Mouse (Mus musculus) embryo, embryonic 9.5 days (tissue): ENCODE results near the gene Tgfbr3l.

ENCODE experiments used
- DNase-seq: peaks from one replicate; pipeline ENCODE4 v3.0.0-alpha.2; 2017; ENCODE audit errors: extremely low spot score

Tgfbr3l gene

DNA sequence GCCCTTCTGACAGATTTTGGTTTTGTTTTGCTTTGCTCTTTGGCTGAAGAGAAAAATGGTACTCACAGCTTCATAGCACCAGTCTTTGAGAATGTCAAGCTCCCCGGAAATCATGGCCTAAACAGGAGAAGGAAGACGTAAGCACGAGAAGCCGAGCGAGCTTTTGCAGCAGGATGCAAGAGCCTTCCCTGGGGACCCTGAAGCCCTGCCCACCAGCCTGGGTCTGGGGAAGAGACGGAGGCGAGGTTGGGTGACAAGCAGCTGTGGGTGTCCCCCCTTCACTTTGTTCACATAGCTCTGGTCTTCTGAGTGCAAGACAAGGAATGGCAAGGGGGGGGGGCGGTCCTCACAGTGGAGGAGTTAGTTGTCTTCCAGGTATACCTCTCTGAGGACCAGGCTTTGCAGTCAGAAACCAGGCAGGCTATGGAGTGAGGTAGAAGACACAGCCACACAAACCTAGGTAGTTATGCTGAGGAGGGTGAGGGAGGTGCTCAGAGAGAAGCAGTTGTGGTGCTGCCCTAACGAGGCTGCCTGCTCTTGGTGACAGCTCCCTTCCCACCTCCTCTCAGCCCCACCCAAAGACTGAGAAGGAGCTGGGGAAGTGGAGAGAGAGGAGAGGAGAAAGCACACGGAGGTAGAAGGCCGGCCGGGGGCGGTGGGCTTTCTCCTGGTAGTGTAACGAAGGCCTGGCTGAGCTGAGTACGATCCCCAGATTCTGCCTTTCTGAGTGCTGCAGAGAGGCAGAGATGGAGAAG, 17.3 kb downstream of the Tgfbr3l start:
- no peak for DNase-seq

DNA sequence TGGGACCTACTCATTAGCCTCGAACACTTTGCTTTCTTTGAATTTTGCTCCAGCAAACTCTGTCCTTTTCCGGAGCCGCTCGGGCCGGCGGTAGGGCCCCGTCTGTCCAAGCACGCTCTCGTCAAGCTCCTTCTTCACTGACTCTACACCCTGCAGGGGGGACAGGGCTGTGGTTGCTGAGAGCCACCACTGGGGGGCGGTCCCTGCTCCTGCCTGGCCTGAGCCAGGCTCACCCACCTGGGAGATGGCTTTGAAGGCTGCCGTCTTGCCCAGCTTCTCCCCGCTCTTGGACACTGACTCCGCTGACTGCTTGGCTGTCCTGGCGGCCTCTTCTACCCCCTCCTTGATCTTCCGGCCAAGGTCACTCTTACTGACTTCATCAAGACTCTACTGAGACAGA, 19.6 kb downstream of the Tgfbr3l start:
- DNase-seq, result no peak

DNA sequence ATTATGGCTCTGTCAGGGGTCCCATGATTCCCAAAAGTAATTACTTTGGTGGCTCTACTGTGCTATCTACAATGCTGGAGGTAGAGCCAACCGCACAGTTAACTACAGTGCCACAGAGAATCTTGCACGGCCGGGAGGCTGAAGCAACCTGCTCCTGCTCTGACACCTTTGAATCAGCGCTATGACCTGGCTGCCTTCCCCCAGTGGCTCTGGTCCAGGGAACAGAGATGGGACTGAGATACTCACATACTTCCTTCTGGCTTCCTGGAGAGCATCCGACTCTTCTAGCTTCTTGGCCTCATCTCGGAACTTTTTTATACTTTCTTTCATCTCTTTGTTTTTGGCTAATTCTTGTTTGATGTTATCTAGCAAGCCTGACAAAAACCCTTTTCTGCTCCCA, 21.6 kb downstream of the Tgfbr3l start:
- DNase-seq, result no peak

DNA sequence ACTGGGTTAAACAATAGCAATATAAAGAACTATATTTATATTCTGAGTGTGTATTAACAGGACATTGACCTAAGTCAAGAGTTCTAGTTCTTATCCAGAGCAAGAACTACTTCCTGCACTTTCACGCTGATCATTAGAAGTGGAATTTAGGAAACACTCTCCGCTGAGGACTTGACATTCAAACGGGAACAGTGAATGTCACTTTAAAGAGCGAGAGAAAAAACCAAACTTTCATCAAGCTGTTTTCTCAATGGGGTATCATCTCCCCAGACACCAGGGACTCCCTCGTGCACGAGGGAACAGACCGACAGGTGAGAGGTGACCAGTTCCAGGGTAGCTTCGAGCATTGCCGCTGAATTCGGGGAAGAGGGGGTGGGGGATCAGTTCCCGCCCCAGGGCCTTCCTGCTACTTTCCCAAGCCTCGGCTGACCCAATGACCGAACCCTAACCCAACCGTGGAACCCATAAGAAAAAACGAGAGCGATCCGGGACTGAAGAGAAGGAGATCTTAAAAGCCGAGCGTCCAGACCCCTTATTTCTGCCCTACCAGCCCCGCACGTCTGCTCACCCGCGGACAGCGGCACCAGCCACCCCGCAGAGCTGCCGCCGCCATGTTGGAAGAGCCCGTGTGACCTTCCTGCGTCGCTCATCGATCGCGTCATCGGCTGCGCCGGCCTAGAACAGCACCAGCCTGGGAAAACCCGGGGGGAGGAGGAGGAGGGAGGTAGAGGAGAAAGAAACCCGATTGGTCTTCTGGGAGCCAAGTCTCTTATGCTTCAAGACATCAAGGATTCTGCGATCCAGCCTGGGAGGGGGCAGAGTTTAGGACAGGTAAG, 27.5 kb downstream of the Tgfbr3l start, which contains the start of gene Timm44:
Gene Timm44, minus strand, starts transcription at position 639 of the 836 bp plus-strand sequence.
- peak; percentile 94 for DNase-seq

DNA sequence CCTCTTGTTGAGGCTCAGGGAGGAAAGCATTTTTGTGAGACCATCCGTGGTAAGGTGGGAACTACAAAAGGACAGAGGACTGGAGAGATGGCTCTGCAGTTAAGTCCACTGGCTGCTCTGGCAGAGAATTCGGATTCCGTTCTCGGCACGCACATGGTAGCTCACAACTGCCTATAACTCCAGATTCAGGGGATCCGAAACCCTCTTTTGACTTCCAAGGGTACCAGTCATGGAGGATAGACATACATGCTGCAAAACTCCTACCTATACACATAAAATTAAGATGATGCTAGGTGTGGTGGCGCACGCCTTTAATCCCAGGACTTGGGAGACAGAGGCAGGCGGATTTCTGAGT, 28.1 kb downstream of the Tgfbr3l start:
- no peak for DNase-seq

DNA sequence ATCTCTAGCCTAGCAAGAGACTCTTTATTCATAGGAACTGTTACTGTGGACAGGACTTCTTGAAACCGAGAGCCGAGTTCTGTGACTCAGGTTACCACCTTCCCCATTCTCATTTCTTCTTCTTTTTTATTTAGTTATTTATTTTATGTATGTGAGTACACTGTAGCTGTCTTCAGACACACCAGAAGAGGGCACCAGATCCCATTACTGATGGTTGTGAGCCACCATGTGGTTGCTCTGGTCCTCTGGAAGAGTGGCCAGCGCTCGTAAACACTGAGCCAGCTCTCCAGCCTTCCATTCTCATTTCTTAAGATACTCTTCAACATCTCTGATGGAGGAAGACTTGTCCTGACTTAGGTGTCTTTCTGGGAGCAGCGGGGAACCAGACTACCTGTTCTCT, 44.7 kb downstream of the Tgfbr3l start:
- no peak for DNase-seq

DNA sequence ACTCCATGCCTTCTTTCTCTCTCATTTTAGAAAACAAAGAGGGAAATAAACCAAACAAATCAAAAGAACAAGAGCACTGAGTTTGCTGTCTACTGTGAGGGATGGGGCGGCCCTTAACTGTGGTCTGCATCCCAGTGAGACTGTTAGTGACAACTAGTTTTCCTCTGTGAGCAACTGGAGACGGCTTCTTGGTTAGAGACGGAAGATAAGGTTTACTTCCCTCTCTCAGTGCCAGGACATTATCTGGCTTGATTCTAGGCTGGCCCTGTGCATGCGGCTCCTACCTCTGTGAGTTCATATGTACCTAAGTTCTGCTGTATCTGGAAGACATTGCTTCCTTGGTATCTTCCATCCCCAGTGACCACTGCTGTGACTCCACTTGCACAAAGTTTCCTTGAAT, 49.8 kb downstream of the Tgfbr3l start:
- no peak for DNase-seq
